Mouse (Mus musculus) lung, postnatal 0 days (tissue): ENCODE measurements around the gene Bcl11b.

Source experiments
- CTCF ChIP-seq: IDR thresholded peaks from 2 replicates; pipeline ENCODE4 v1.5.1; 2016; ENCODE audit warnings: antibody characterized with exemption, mild to moderate bottlenecking
- EP300 ChIP-seq: IDR thresholded peaks from 2 replicates; pipeline ENCODE4 v1.6.1; 2016; ENCODE audit warnings: antibody characterized with exemption, mild to moderate bottlenecking, control low read depth

DNA sequence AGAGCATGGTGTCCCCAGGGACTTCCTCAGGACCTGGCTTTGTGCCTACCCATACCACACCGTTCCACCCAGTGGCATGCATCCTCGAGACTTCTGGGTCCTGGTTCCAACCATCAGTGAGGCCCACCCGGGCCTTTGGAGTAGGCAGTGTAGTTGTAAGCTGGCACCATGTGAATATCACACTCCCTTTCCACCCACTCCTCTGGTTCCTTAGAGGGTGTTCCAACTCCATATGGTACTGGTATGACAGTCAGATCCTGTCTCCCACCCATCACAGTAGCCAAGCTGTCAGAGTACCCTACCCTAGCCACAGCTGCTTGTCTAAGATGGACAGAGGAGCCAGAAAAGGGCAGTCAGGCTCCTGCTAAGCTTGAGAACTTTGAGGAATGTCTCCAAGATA lies 112.0 kb downstream of the Bcl11b start:
- TF ChIP-seq CTCF (no peak), EP300 (no peak)
